Mouse (Mus musculus): ENCODE results near the gene Slc35e4. TPM values are rescaled to one million over a fixed set of nuclear protein-coding genes. Genes with fewer than 3 reads are reported as not detected.

Slc35e4 gene
- polyA plus RNA-seq, 1 experiment from 2014 or later, result 20.7 TPM

GRCm38 (mm10) chr11:3937321-3937874 is 22.9 kb upstream of the Slc35e4 start:
- no peak overlapping the region for H3K4me3 ChIP-seq (ENCODE audit: low read depth, low read length)
- H3K4me1 ChIP-seq (ENCODE audit: control insufficient read depth, insufficient read depth, low read length), result no peaks in the 10 kb centered on the region
- no peak for ATAC-seq
- 84% methylated on average over 13 of the region's 13 CpGs for WGBS
- no peak overlapping the region for H3K9ac ChIP-seq (ENCODE audit: low read depth, low read length)
- no peak overlapping the region for H3K27ac ChIP-seq (ENCODE audit: low read length)
- no peaks in the 10 kb centered on the region for H3K27me3 ChIP-seq (ENCODE audit: control insufficient read depth, insufficient read depth, low read depth, low read length)
- H3K36me3 ChIP-seq (ENCODE audit: control insufficient read depth, insufficient read depth, low read length), result no peaks in the 10 kb centered on the region
- H3K4me2 ChIP-seq (ENCODE audit: low read length), result no peak overlapping the region
- no peaks in the 10 kb centered on the region for H3K9me3 ChIP-seq (replicated peaks; ENCODE audit: control insufficient read depth, low read length, poor library complexity, severe bottlenecking)

DNA sequence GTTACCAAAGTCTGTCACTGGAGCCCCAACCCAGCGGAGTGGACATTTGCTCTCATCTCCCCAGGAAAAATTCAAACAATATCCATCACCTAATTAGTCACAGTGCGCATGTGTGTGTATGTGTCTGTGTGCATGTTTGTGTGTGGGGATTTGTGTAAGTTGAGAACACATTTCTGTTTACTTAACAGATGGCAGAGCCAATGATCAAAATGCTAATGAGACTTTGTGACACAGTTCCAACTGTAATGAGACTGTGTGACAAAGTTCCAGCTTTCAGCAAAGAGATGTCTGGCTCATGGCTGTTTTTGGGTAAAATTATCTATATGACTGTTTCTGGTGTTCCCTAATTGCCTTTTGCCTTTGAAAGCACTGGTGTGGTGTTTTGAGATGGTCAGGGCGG is 21.9 kb upstream of the Slc35e4 start:
- Histone ChIP-seq H3K4me3 (ENCODE audit: low read depth, low read length) (no peak overlapping the region), H3K27ac (ENCODE audit: low read length) (no peak overlapping the region), H3K4me1 (ENCODE audit: control insufficient read depth, insufficient read depth, low read length) (peaks cover 5% of the 10 kb centered on the region), H3K4me2 (ENCODE audit: low read length) (no peak overlapping the region), H3K27me3 (ENCODE audit: control insufficient read depth, insufficient read depth, low read depth, low read length) (no peaks in the 10 kb centered on the region), H3K9ac (ENCODE audit: low read depth, low read length) (no peak overlapping the region), H3K9me3 (replicated peaks; ENCODE audit: control insufficient read depth, low read length, poor library complexity, severe bottlenecking) (no peaks in the 10 kb centered on the region), H3K36me3 (ENCODE audit: control insufficient read depth, insufficient read depth, low read length) (no peaks in the 10 kb centered on the region)
- WGBS, result 88% methylated on average over 3 of the region's 3 CpGs
- ATAC-seq, result no peak

- Histone ChIP-seq H3K9me3 (replicated peaks; ENCODE audit: control insufficient read depth, low read length, poor library complexity, severe bottlenecking) (no peaks in the 10 kb centered on the region), H3K4me1 (ENCODE audit: control insufficient read depth, insufficient read depth, low read length) (peaks cover 12% of the 10 kb centered on the region), H3K27me3 (ENCODE audit: control insufficient read depth, insufficient read depth, low read depth, low read length) (no peaks in the 10 kb centered on the region), H3K4me2 (ENCODE audit: low read length) (no peak overlapping the region), H3K27ac (ENCODE audit: low read length) (no peak overlapping the region), H3K4me3 (ENCODE audit: low read depth, low read length) (no peak overlapping the region), H3K9ac (ENCODE audit: low read depth, low read length) (no peak overlapping the region), H3K36me3 (ENCODE audit: control insufficient read depth, insufficient read depth, low read length) (no peaks in the 10 kb centered on the region)
- 73% methylated on average over 4 of the region's 4 CpGs for WGBS
- ATAC-seq, result no peak
Measured at GRCm38 (mm10) chr11:3935135-3935534, 20.7 kb upstream of the Slc35e4 start.

- ATAC-seq, result no peak
- 85% methylated on average over 9 of the region's 9 CpGs for WGBS
Measured at GRCm38 (mm10) chr11:3933756-3934285, 19.4 kb upstream of the Slc35e4 start.

GRCm38 (mm10) chr11:3931511-3932211 is 17.2 kb upstream of the Slc35e4 start, which contains the start of gene Tcn2:
TSS of gene Tcn2 (minus strand) at chr11:3932159.
- under 1% methylated on average over 17 of the region's 26 CpGs for WGBS
- Histone ChIP-seq H3K4me2 (ENCODE audit: low read length) (peak within 1 kb of the TSS; percentile 62), H3K27me3 (ENCODE audit: control insufficient read depth, insufficient read depth, low read depth, low read length) (no peaks in the 10 kb centered on the region), H3K4me3 (ENCODE audit: low read depth, low read length) (peak within 1 kb of the TSS; percentile 41), H3K9me3 (replicated peaks; ENCODE audit: control insufficient read depth, low read length, poor library complexity, severe bottlenecking) (no peaks in the 10 kb centered on the region), H3K9ac (ENCODE audit: low read depth, low read length) (peak within 1 kb of the TSS; percentile 53), H3K36me3 (ENCODE audit: control insufficient read depth, insufficient read depth, low read length) (no peaks in the 10 kb centered on the region), H3K4me1 (ENCODE audit: control insufficient read depth, insufficient read depth, low read length) (peaks cover 12% of the 10 kb centered on the region), H3K27ac (ENCODE audit: low read length) (no peak within 1 kb of the TSS)
- ATAC-seq, result peak; percentile 64; the same call in 1 of the 2 replicates

More at GRCm38 (mm10) chr11:3933756-3934285, 19.4 kb upstream of the Slc35e4 start:
- no peaks in the 10 kb centered on the region for H3K9me3 ChIP-seq (replicated peaks; ENCODE audit: control insufficient read depth, low read length, poor library complexity, severe bottlenecking)
- no peak overlapping the region for H3K4me2 ChIP-seq (ENCODE audit: low read length)
- H3K9ac ChIP-seq (ENCODE audit: low read depth, low read length), result no peak overlapping the region
- no peak overlapping the region for H3K27ac ChIP-seq (ENCODE audit: low read length)
- H3K4me1 ChIP-seq (ENCODE audit: control insufficient read depth, insufficient read depth, low read length), result peaks cover 12% of the 10 kb centered on the region
- no peaks in the 10 kb centered on the region for H3K36me3 ChIP-seq (ENCODE audit: control insufficient read depth, insufficient read depth, low read length)
- H3K27me3 ChIP-seq (ENCODE audit: control insufficient read depth, insufficient read depth, low read depth, low read length), result no peaks in the 10 kb centered on the region
- no peak overlapping the region for H3K4me3 ChIP-seq (ENCODE audit: low read depth, low read length)

GRCm38 (mm10) chr11:3930931-3931330 is 16.5 kb upstream of the Slc35e4 start:
- WGBS, result 32% methylated on average over 6 of the region's 6 CpGs
- no peaks in the 10 kb centered on the region for H3K36me3 ChIP-seq (ENCODE audit: control insufficient read depth, insufficient read depth, low read length)
- no peak overlapping the region for H3K27ac ChIP-seq (ENCODE audit: low read length)
- peak overlapping the region; percentile 62 for H3K4me2 ChIP-seq (ENCODE audit: low read length)
- peaks cover 12% of the 10 kb centered on the region for H3K4me1 ChIP-seq (ENCODE audit: control insufficient read depth, insufficient read depth, low read length)
- no peak for ATAC-seq
- H3K9ac ChIP-seq (ENCODE audit: low read depth, low read length), result no peak overlapping the region
- no peaks in the 10 kb centered on the region for H3K27me3 ChIP-seq (ENCODE audit: control insufficient read depth, insufficient read depth, low read depth, low read length)
- H3K4me3 ChIP-seq (ENCODE audit: low read depth, low read length), result peak overlapping the region; percentile 41
- no peaks in the 10 kb centered on the region for H3K9me3 ChIP-seq (replicated peaks; ENCODE audit: control insufficient read depth, low read length, poor library complexity, severe bottlenecking)

GRCm38 (mm10) chr11:3930019-3930418 is 15.6 kb upstream of the Slc35e4 start:
- no peak overlapping the region for H3K27ac ChIP-seq (ENCODE audit: low read length)
- no peak overlapping the region for H3K4me2 ChIP-seq (ENCODE audit: low read length)
- H3K36me3 ChIP-seq (ENCODE audit: control insufficient read depth, insufficient read depth, low read length), result no peaks in the 10 kb centered on the region
- H3K4me3 ChIP-seq (ENCODE audit: low read depth, low read length), result no peak overlapping the region
- no peak overlapping the region for H3K9ac ChIP-seq (ENCODE audit: low read depth, low read length)
- no peaks in the 10 kb centered on the region for H3K9me3 ChIP-seq (replicated peaks; ENCODE audit: control insufficient read depth, low read length, poor library complexity, severe bottlenecking)
- 84% methylated on average over 4 of the region's 4 CpGs for WGBS
- peaks cover 12% of the 10 kb centered on the region for H3K4me1 ChIP-seq (ENCODE audit: control insufficient read depth, insufficient read depth, low read length)
- no peak for ATAC-seq
- H3K27me3 ChIP-seq (ENCODE audit: control insufficient read depth, insufficient read depth, low read depth, low read length), result no peaks in the 10 kb centered on the region

DNA sequence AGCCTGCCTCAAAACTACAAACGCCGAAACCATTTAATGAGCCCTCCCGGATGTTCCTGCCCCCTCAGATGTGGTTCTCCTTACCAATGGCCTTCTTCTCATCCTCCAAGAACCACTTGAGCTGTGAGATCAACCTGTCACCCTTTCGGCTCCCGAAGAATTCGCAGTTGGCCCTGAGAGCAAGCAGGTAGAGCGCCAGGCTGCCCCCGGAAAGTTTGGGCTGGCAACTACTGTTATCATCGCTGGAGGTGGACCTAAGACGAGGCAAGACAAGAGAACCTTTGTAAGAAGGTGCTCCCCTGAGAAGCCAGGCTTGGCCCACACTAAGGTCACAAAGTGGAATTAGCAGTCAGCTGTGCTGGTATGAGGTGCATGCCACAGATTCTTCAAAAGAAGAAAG is 11.5 kb upstream of the Slc35e4 start:
- no peaks in the 10 kb centered on the region for H3K27me3 ChIP-seq (ENCODE audit: control insufficient read depth, insufficient read depth, low read depth, low read length)
- H3K4me3 ChIP-seq (ENCODE audit: low read depth, low read length), result no peak overlapping the region
- no peaks in the 10 kb centered on the region for H3K9me3 ChIP-seq (replicated peaks; ENCODE audit: control insufficient read depth, low read length, poor library complexity, severe bottlenecking)
- H3K36me3 ChIP-seq (ENCODE audit: control insufficient read depth, insufficient read depth, low read length), result no peaks in the 10 kb centered on the region
- WGBS, result 95% methylated on average over 10 of the region's 10 CpGs
- H3K4me1 ChIP-seq (ENCODE audit: control insufficient read depth, insufficient read depth, low read length), result peaks cover 3% of the 10 kb centered on the region
- no peak for ATAC-seq
- H3K9ac ChIP-seq (ENCODE audit: low read depth, low read length), result no peak overlapping the region
- no peak overlapping the region for H3K4me2 ChIP-seq (ENCODE audit: low read length)
- no peak overlapping the region for H3K27ac ChIP-seq (ENCODE audit: low read length)

GRCm38 (mm10) chr11:3922731-3923130 is 8.3 kb upstream of the Slc35e4 start:
- Histone ChIP-seq H3K27ac (ENCODE audit: low read length) (no peak overlapping the region), H3K9ac (ENCODE audit: low read depth, low read length) (no peak overlapping the region)
- whole genome bisulfite sequencing, result 97% methylated on average over 6 of the region's 6 CpGs

More at GRCm38 (mm10) chr11:3922731-3923130, 8.3 kb upstream of the Slc35e4 start:
- Histone ChIP-seq H3K4me1 (ENCODE audit: control insufficient read depth, insufficient read depth, low read length) (no peaks in the 10 kb centered on the region), H3K4me3 (ENCODE audit: low read depth, low read length) (no peak overlapping the region), H3K9me3 (replicated peaks; ENCODE audit: control insufficient read depth, low read length, poor library complexity, severe bottlenecking) (no peaks in the 10 kb centered on the region), H3K27me3 (ENCODE audit: control insufficient read depth, insufficient read depth, low read depth, low read length) (no peaks in the 10 kb centered on the region), H3K36me3 (ENCODE audit: control insufficient read depth, insufficient read depth, low read length) (no peaks in the 10 kb centered on the region), H3K4me2 (ENCODE audit: low read length) (no peak overlapping the region)
- no peak for ATAC-seq

All from midbrain, embryonic 16.5 days (tissue).